Mouse (Mus musculus): ENCODE results near the gene Cyp2t4. TPM values are rescaled to one million over a fixed set of nuclear protein-coding genes. Genes with fewer than 3 reads are reported as not detected.

Cyp2t4 gene
- total RNA-seq, 2 experiments from 2014 or later = not detected

DNA sequence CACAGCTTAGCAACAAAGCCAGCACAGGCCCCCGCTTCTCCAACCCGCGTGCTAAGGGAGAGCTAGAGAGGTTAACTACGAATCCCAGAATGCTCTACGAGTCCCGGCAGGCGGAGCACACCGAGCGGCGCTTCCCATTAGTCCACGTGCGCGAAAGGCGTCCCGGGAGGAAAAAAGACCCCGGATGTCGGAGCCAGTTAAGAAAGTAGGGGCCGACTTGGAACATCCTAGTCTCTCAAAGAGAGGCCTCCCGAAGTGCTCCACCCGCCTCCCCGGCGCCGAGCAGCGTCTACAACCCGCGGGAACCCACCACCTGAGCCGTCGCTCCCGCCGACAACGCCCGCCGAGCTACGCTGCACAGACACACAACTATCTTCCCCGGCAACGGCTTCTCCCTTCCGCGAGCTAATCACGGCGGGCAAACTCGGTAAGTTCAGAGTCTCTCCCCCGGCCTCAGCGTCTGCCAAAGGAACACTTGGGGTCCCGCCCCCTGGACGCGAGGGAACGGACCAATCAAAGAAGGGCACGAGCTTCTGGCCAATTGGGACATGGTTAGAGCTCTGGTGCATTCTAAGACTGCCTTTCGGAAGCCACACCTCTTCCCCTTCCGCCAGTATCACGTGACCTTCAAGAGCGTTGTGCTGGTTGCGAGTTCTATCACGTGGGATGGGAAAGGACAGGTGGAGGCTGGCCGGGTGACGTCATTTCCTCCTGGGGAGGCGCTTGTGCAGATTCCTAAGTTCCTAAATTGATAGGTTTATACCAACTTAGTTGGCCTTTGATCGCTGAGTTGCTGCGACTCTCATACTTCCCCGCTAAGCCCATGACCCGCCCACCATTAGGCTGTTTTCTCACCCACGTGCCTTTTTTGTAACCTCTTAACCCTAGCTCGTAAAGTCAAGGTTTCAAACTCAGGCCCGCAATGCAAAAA lies 42.4 kb downstream of the Cyp2t4 start, which contains the start of the genes BC024978 and Snrpa:
TSS of gene BC024978 (plus strand) at position 101 of the 931 bp plus-strand sequence.
TSS of gene Snrpa (minus strand) at position 591 of the 931 bp plus-strand sequence.
- no peak for TF ChIP-seq CTCF (IDR thresholded peaks at IDR 0.05)
- peak; percentile 97 for DNase-seq
- intact Hi-C loops (cut with DNase I) = loop anchor here (1.0 to 5.0 kb wide), 3 partner anchors 17 to 34 kb away; partner anchors contain the start of gene Itpkc
- H3K4me3 ChIP-seq = peak within 1 kb of the TSS; percentile 99
- H3K27ac ChIP-seq = peak within 1 kb of the TSS; percentile 100

DNA sequence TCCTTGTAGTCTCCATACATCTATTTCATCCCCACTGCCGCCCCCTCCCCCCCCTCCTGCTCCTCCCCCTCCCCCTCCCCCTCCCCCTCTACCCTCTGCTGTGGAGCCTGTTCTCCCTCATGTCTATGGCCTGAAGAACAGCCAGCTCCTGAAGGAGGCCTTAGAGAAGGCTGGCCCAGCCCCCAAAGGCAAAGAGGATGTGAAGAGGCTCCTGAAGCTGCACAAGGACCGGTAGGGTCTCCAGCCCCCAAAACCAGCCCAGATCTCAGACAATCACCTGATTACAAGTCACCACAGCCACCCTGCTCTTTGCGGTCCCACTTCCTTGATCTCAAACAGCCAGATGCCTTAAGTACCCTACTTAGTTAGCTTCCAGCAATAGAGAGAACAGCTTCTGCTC lies 43.6 kb downstream of the Cyp2t4 start:
- TF ChIP-seq CTCF (IDR thresholded peaks at IDR 0.05) = no peak
- peak overlapping the region; percentile 100 for H3K27ac ChIP-seq
- no peak overlapping the region; the same call in 1 of the 2 replicates for H3K4me3 ChIP-seq
- DNase-seq = no peak
- intact Hi-C loops (cut with DNase I) = loop anchor here (2.0 to 5.0 kb wide), 2 partner anchors 32 to 35 kb away; partner anchors contain the start of gene Itpkc

DNA sequence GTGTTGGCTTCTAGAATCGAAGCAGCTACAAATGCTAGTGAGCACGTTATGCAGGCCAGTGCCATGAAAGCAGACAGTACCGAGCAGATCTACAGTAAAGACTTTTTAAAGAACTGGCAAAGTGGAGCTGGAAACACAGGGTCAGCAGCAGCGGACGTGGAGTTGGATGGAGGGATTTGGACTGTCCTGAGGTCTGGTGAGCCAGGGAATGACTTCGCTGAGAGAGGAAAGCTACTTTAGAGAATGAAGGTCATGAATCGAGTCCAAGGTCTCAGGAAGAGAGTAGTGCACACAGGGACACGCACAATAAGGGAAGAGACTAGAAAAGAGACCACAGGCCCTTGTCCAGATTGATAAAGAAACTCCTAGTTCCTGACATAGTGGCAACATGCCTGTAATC lies 44.1 kb downstream of the Cyp2t4 start:
- Histone ChIP-seq H3K4me3 (no peak overlapping the region), H3K27ac (peak overlapping the region; percentile 100)
- DNase-seq = no peak
- intact Hi-C loops (cut with DNase I) = loop anchor here (2.0 to 5.0 kb wide), 2 partner anchors 31 to 35 kb away; partner anchors contain the start of gene Itpkc
- no peak for TF ChIP-seq CTCF (IDR thresholded peaks at IDR 0.05)

DNA sequence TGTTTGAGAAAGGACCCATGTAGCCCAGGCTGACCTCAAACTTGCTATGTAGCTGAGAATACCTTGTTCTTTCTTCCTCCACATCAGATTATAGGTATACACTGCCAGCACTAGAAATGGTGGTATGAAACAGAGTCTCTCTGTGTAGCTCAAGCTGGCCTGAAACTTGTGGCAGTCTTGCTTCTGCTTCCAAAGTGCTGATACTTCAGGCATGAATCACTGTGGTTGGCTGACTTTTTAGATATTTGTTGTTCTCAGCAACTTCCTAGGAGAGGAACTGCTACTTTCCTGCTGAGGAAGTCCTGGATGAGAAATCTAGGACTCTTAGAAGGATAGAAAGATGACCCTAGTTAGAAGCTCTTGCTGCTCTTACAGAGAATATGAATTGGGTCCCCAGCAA lies 44.8 kb downstream of the Cyp2t4 start:
- no peak for TF ChIP-seq CTCF (IDR thresholded peaks at IDR 0.05)
- no peak overlapping the region for H3K4me3 ChIP-seq
- intact Hi-C loops (cut with DNase I) = loop anchor here (5.0 kb wide), 1 partner anchor 36 kb away; no protein-coding TSS in a partner anchor
- DNase-seq = no peak
- peak overlapping the region; percentile 100; the same call in 1 of the 2 replicates for H3K27ac ChIP-seq

DNA sequence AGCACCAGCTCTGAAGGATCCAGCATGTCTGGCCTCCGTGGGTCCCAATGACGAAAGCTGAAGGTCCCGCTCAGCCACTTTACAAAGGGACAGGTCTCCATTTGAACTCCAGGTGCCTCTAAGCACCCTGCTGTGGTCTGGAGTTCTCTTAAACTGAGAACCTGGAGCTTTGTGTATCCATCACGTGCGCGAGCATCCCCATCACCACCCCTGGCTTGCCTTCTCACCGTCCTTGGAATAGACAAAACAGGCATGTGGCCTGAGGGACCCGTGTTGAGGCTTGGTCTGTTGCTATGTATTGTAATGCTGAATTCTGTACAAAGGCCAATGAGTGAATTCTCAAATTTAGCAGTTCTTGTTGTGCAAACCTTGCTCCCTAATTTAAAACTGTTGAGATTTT lies 45.3 kb downstream of the Cyp2t4 start:
- no peak for TF ChIP-seq CTCF (IDR thresholded peaks at IDR 0.05)
- no peak overlapping the region for H3K4me3 ChIP-seq
- no peak for DNase-seq
- intact Hi-C loops (cut with DNase I) = loop anchor here (5.0 kb wide), 1 partner anchor 36 kb away; no protein-coding TSS in a partner anchor
- peak overlapping the region; percentile 100 for H3K27ac ChIP-seq

DNA sequence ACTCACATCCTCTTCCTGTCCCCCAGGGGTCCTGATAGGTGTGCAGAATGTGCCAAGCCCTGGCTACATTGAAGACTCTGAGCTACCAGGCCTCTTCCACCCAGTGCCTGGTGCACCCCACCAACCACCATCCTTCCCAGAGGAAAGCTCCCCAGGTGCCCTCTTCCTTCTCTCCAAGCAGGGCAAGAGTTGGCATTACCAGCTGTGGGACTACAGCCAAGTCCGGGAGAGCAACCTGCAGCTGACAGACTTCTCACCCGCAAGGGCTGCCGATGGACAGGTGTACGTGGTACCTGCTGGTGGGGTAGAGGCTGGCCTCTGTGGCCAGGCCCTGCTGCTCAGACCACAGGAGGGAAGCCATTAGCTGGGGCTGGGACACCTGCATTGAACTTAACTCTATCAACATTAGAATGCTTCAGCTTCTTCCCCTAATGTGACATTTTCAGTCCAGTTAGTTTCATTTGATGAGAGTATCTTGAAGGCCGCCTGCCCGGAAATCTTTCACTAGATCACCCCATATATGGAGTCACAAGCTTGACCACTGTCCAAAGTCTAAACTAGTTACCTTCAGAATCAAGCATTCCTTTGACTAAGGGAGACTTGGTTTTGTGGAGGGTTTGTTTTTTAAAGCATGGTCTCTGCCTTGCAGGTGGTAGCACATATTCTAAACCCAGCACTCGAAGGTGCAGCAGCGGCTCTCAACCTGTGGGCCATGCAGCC lies 50.4 kb downstream of the Cyp2t4 start:
- H3K4me3 ChIP-seq = no peak overlapping the region
- intact Hi-C loops (cut with DNase I) = no loop called here
- no peak for TF ChIP-seq CTCF (IDR thresholded peaks at IDR 0.05)
- DNase-seq = no peak
- H3K27ac ChIP-seq = no peak overlapping the region

Small RNA genes lying within 50 kb of the gene (microRNA-seq; reads per million reads assigned to microRNA genes)
- gene Mir1191 (not detected), gene Mir3101 (not detected)

Other genes starting within 250 kb of the Cyp2t4 start
- not detected for gene Cyp2a22, start 214.3 kb upstream of the Cyp2t4 start, total RNA-seq (2021)
- under 1 TPM in 1 of 2 experiments, not detected in 1; 0.14 TPM for gene Cyp2a12, start 124.6 kb upstream of the Cyp2t4 start, total RNA-seq (2021)
- under 1 TPM; 0.50 to 0.64 TPM for gene Cyp2f2, start 33.8 kb upstream of the Cyp2t4 start, total RNA-seq (2021)
- 100 to 1,000 TPM in 1 of 2 experiments, 10 to 100 TPM in 1; 97.6 to 119 TPM for gene Egln2, start 13.1 kb downstream of the Cyp2t4 start, total RNA-seq (2021)
- 1 to 10 TPM; 5.7 to 6.5 TPM for gene Rab4b, start 25.2 kb downstream of the Cyp2t4 start, total RNA-seq (2021)
- under 1 TPM in 1 of 2 experiments, not detected in 1; 0.18 TPM for gene Gm21983, start 27.4 kb downstream of the Cyp2t4 start, total RNA-seq (2021)
- not detected for gene Mia, start 27.4 kb downstream of the Cyp2t4 start, total RNA-seq (2021)
- gene BC024978, start 42.1 kb downstream of the Cyp2t4 start, total RNA-seq (2021) = 10 to 100 TPM; 14.6 to 15.8 TPM
- gene Snrpa, start 42.6 kb downstream of the Cyp2t4 start, total RNA-seq (2021) = 10 to 100 TPM; 32.5 to 37.3 TPM
- gene Itpkc, start 74.9 kb downstream of the Cyp2t4 start, total RNA-seq (2021) = 1 to 10 TPM; 3.9 to 4.3 TPM
- gene Coq8b, start 79.3 kb downstream of the Cyp2t4 start, total RNA-seq (2021) = 1 to 10 TPM; 3.2 to 3.4 TPM
- 1 to 10 TPM; 3.8 to 4.2 TPM for gene Numbl, start 104.7 kb downstream of the Cyp2t4 start, total RNA-seq (2021)
- 10 to 100 TPM; 48.0 to 81.2 TPM for gene Ltbp4, start 184.0 kb downstream of the Cyp2t4 start, total RNA-seq (2021)
- gene Shkbp1, start 202.3 kb downstream of the Cyp2t4 start, total RNA-seq (2021) = 1 to 10 TPM; 2.3 to 2.8 TPM
- gene Gm20479, start 203.7 kb downstream of the Cyp2t4 start, total RNA-seq (2021) = not detected

Data from gastrocnemius, adult 2 months (tissue).